Mouse (Mus musculus) C2C12 (cell line): ENCODE measurements around the gene Cabp7.

Experiments used
- CEBPB ChIP-seq: IDR thresholded peaks from one replicate; pipeline ENCODE4 v1.6.1; 2011; ENCODE audit warnings: low read depth, mild to moderate bottlenecking, control low read depth, moderate library complexity
- CTCF ChIP-seq: IDR thresholded peaks from one replicate; pipeline ENCODE4 v1.5.1; 2011; ENCODE audit not compliant: control insufficient read depth, insufficient read depth, insufficient read length
- FOSL1 ChIP-seq: IDR thresholded peaks from one replicate; pipeline ENCODE4 v1.8.0; 2011; ENCODE audit warnings: mild to moderate bottlenecking, low read length; ENCODE audit not compliant: poor library complexity, insufficient read depth, severe bottlenecking
- MAX ChIP-seq: IDR thresholded peaks from one replicate; pipeline ENCODE4 v1.6.1; 2011; ENCODE audit warnings: mild to moderate bottlenecking, control low read depth
- MYOD1 ChIP-seq: IDR thresholded peaks from one replicate; pipeline ENCODE4 v1.6.1; 2011; ENCODE audit warnings: low read depth; ENCODE audit not compliant: control insufficient read depth, insufficient read length
- MYOG ChIP-seq: IDR thresholded peaks from one replicate; pipeline ENCODE4 v1.6.1; 2011; ENCODE audit not compliant: control insufficient read depth, insufficient read length; ENCODE audit errors: extremely low read depth
- USF1 ChIP-seq: IDR thresholded peaks from one replicate; pipeline ENCODE4 v1.6.1; 2011; ENCODE audit warnings: low read depth, mild to moderate bottlenecking, control low read depth, moderate library complexity

GRCm38 (mm10) chr11:4705178-4705577 is 41.4 kb downstream of the Cabp7 start:
- TF ChIP-seq CTCF, result no peak
- no peak for TF ChIP-seq USF1
- TF ChIP-seq MAX, result no peak
- no peak for TF ChIP-seq MYOG
- TF ChIP-seq FOSL1, result no peak
- TF ChIP-seq MYOD1, result no peak
- TF ChIP-seq CEBPB, result no peak
